Mouse (Mus musculus) forebrain, embryonic 13.5 days (tissue): ENCODE data around the gene Gm9936. TPM values are rescaled to one million over a fixed set of nuclear protein-coding genes. Genes with fewer than 3 reads are reported as not detected.
"Not testable (repeated sequence)": the region's sequence is repeated elsewhere in the genome, so short reads cannot be mapped to it uniquely, and the experiment has no call there.

Source experiments
- ATAC-seq: fragments of 200-750 bp; cut with Nextera tagmentation; 2 replicates; pipeline ENCODE4 v1.8.0; 2017
- H3K27ac ChIP-seq: fragments of 300-500 bp; sonication (generic); 2 replicates; pipeline ENCODE4 v1.5.1; 2015; ENCODE audit warnings: inconsistent platforms, mild to moderate bottlenecking, moderate library complexity
- H3K27me3 ChIP-seq: fragments of 300-500 bp; sonication (generic); 2 replicates; pipeline ENCODE4 v1.6.1; 2015; ENCODE audit warnings: mild to moderate bottlenecking, inconsistent platforms
- H3K36me3 ChIP-seq: fragments of 300-500 bp; sonication (generic); 2 replicates; pipeline ENCODE4 v1.6.1; 2015; ENCODE audit warnings: mild to moderate bottlenecking, inconsistent platforms; ENCODE audit not compliant: poor library complexity, severe bottlenecking
- H3K4me1 ChIP-seq: fragments of 300-500 bp; sonication (generic); 2 replicates; pipeline ENCODE4 v1.6.1; 2015; ENCODE audit warnings: inconsistent platforms
- H3K4me2 ChIP-seq: fragments of 300-500 bp; sonication (generic); 2 replicates; pipeline ENCODE4 v1.6.1; 2015; ENCODE audit warnings: inconsistent platforms, mild to moderate bottlenecking, moderate library complexity
- H3K4me3 ChIP-seq: fragments of 300-500 bp; sonication (generic); 2 replicates; pipeline ENCODE4 v1.5.1; 2015; ENCODE audit warnings: mild to moderate bottlenecking, inconsistent platforms
- H3K9ac ChIP-seq: fragments of 300-500 bp; sonication (generic); 2 replicates; pipeline ENCODE4 v1.6.1; 2015; ENCODE audit warnings: mild to moderate bottlenecking, inconsistent platforms
- H3K9me3 ChIP-seq: fragments of 300-500 bp; sonication (generic); replicated peaks from 2 replicates; pipeline ENCODE4 v1.6.1; 2016; ENCODE audit warnings: inconsistent platforms
- WGBS: fragments of 180-500 bp; shearing (Covaris S2); methylation state at CpG from one replicate; pipeline ENCODE4 v1.1.7; 2015; 5-methylcytosine and 5-hydroxymethylcytosine counted together
- polyA plus RNA-seq: library from polyadenylated mRNA; unstranded; fragments of >200 nt; fragmentation: Nextera tagmentation; extraction: Ambion mirVana; gene quantifications from 2 replicates; pipeline ENCODE4 v1.2.1, GENCODE M21; 2015

Gm9936 gene
- 0.76 and 0.87 TPM in 2 replicates for polyA plus RNA-seq

GRCm38 (mm10) chr5:114858582-114858981 is at the start of gene Gm9936:
Gene Gm9936, minus strand, starts transcription at chr5:114858682.
- Histone ChIP-seq H3K4me1 (peaks cover 3% of the 10 kb centered on the region; the same call in 1 of the 2 replicates), H3K9me3 (no peaks in the 10 kb centered on the region), H3K27ac (no peak within 1 kb of the TSS), H3K27me3 (0 out of 2 replicates have a peak, but pooled peaks cover 4% of the 10 kb centered on the region), H3K4me3 (peak within 1 kb of the TSS; percentile 35), H3K4me2 (peak within 1 kb of the TSS; percentile 70), H3K36me3 (no peaks in the 10 kb centered on the region), H3K9ac (peak within 1 kb of the TSS; percentile 62)
- ATAC-seq = no peak
- whole genome bisulfite sequencing = 86% methylated on average over 12 of the region's 12 CpGs

- 24% methylated on average over 1 of the region's 1 CpGs for WGBS
- no peaks in the 10 kb centered on the region for H3K4me1 ChIP-seq
- H3K9ac ChIP-seq = no peak overlapping the region
- no peak overlapping the region for H3K27ac ChIP-seq
- no peaks in the 10 kb centered on the region for H3K27me3 ChIP-seq
- no peaks in the 10 kb centered on the region for H3K9me3 ChIP-seq
- no peak for ATAC-seq
- no peaks in the 10 kb centered on the region for H3K36me3 ChIP-seq
- H3K4me3 ChIP-seq = no peak overlapping the region
- H3K4me2 ChIP-seq = no peak overlapping the region
These were observed 43.9 kb upstream of the Gm9936 start for GRCm38 (mm10) chr5:114902413-114902812.

GRCm38 (mm10) chr5:114898857-114899256 is 40.4 kb upstream of the Gm9936 start:
- Histone ChIP-seq H3K27me3 (no peaks in the 10 kb centered on the region), H3K9me3 (no peaks in the 10 kb centered on the region), H3K4me3 (no peak overlapping the region), H3K27ac (no peak overlapping the region), H3K4me1 (no peaks in the 10 kb centered on the region), H3K9ac (no peak overlapping the region), H3K4me2 (no peak overlapping the region), H3K36me3 (no peaks in the 10 kb centered on the region)
- WGBS = 88% methylated on average over 7 of the region's 7 CpGs
- ATAC-seq = no peak

GRCm38 (mm10) chr5:114897374-114897793 is 38.9 kb upstream of the Gm9936 start:
- H3K9ac ChIP-seq = no peak overlapping the region
- no peaks in the 10 kb centered on the region for H3K27me3 ChIP-seq
- H3K36me3 ChIP-seq = no peaks in the 10 kb centered on the region
- 0 out of 2 replicates have a peak overlapping the region, but pooled peaks have one; percentile 17 for H3K4me2 ChIP-seq
- no peak overlapping the region for H3K4me3 ChIP-seq
- H3K4me1 ChIP-seq = no peaks in the 10 kb centered on the region
- WGBS = 12% methylated on average over 7 of the region's 7 CpGs
- no peak overlapping the region for H3K27ac ChIP-seq
- no peaks in the 10 kb centered on the region for H3K9me3 ChIP-seq
- ATAC-seq = no peak

GRCm38 (mm10) chr5:114896688-114897373 is 38.3 kb upstream of the Gm9936 start, which contains the start of gene Oasl2:
Gene Oasl2, plus strand, starts transcription at chr5:114896936.
- WGBS = 70% methylated on average over 13 of the region's 13 CpGs
- Histone ChIP-seq H3K4me2 (0 out of 2 replicates have a peak within 1 kb of the TSS, but pooled peaks have one; percentile 17), H3K36me3 (no peaks in the 10 kb centered on the region), H3K4me3 (no peak within 1 kb of the TSS), H3K27me3 (no peaks in the 10 kb centered on the region), H3K27ac (no peak within 1 kb of the TSS), H3K9me3 (no peaks in the 10 kb centered on the region), H3K9ac (no peak within 1 kb of the TSS), H3K4me1 (no peaks in the 10 kb centered on the region)
- no peak for ATAC-seq

GRCm38 (mm10) chr5:114895542-114895941 is 37.1 kb upstream of the Gm9936 start:
- no peak overlapping the region for H3K27ac ChIP-seq
- no peak overlapping the region for H3K9ac ChIP-seq
- H3K4me1 ChIP-seq = no peaks in the 10 kb centered on the region
- H3K36me3 ChIP-seq = no peaks in the 10 kb centered on the region
- H3K4me3 ChIP-seq = no peak overlapping the region
- WGBS = 93% methylated on average over 4 of the region's 4 CpGs
- H3K4me2 ChIP-seq = no peak overlapping the region
- H3K27me3 ChIP-seq = no peaks in the 10 kb centered on the region
- H3K9me3 ChIP-seq = no peaks in the 10 kb centered on the region
- ATAC-seq = no peak

- no peaks in the 10 kb centered on the region for H3K36me3 ChIP-seq
These were observed 30.5 kb upstream of the Gm9936 start for GRCm38 (mm10) chr5:114888995-114889394.

GRCm38 (mm10) chr5:114886801-114887200 is 28.3 kb upstream of the Gm9936 start:
- Histone ChIP-seq H3K27me3 (no peaks in the 10 kb centered on the region), H3K36me3 (no peaks in the 10 kb centered on the region), H3K9me3 (no peaks in the 10 kb centered on the region), H3K9ac (no peak overlapping the region), H3K4me1 (no peaks in the 10 kb centered on the region), H3K4me3 (no peak overlapping the region), H3K27ac (no peak overlapping the region), H3K4me2 (no peak overlapping the region)
- no peak for ATAC-seq
- WGBS = 73% methylated on average over 6 of the region's 6 CpGs

More at GRCm38 (mm10) chr5:114888995-114889394, 30.5 kb upstream of the Gm9936 start:
- no peak overlapping the region for H3K9ac ChIP-seq
- 75% methylated on average over 2 of the region's 2 CpGs for WGBS
- H3K4me2 ChIP-seq = no peak overlapping the region
- no peak for ATAC-seq
- no peaks in the 10 kb centered on the region for H3K4me1 ChIP-seq
- no peak overlapping the region for H3K4me3 ChIP-seq
- no peak overlapping the region for H3K27ac ChIP-seq
- no peaks in the 10 kb centered on the region for H3K9me3 ChIP-seq
- no peaks in the 10 kb centered on the region for H3K27me3 ChIP-seq

- H3K36me3 ChIP-seq = no peaks in the 10 kb centered on the region
- no peak overlapping the region for H3K27ac ChIP-seq
- no peaks in the 10 kb centered on the region for H3K4me1 ChIP-seq
- H3K4me2 ChIP-seq = no peak overlapping the region
- H3K27me3 ChIP-seq = no peaks in the 10 kb centered on the region
- 96% methylated on average over 11 of the region's 11 CpGs for WGBS
- ATAC-seq = no peak
- H3K4me3 ChIP-seq = no peak overlapping the region
- H3K9me3 ChIP-seq = no peaks in the 10 kb centered on the region
- no peak overlapping the region for H3K9ac ChIP-seq
These were observed 24.5 kb upstream of the Gm9936 start for GRCm38 (mm10) chr5:114883022-114883421.

- H3K36me3 ChIP-seq, H3K27ac ChIP-seq, H3K4me2 ChIP-seq, H3K27me3 ChIP-seq, H3K4me3 ChIP-seq, H3K4me1 ChIP-seq, H3K9me3 ChIP-seq, ATAC-seq, H3K9ac ChIP-seq: not testable (repeated sequence)
- WGBS = 95% methylated on average over 7 of the region's 7 CpGs
These were observed 23.8 kb upstream of the Gm9936 start for GRCm38 (mm10) chr5:114882319-114882718.

- H3K27ac ChIP-seq = no peak overlapping the region
- peaks cover 16% of the 10 kb centered on the region for H3K4me1 ChIP-seq
- H3K9ac ChIP-seq = no peak overlapping the region
- H3K4me2 ChIP-seq = no peak overlapping the region
- H3K36me3 ChIP-seq = no peaks in the 10 kb centered on the region
- no peaks in the 10 kb centered on the region for H3K27me3 ChIP-seq
- no peak overlapping the region for H3K4me3 ChIP-seq
- WGBS = 77% methylated on average over 13 of the region's 13 CpGs
- no peaks in the 10 kb centered on the region for H3K9me3 ChIP-seq
- ATAC-seq = no peak
These were observed 20.9 kb upstream of the Gm9936 start for GRCm38 (mm10) chr5:114879399-114879798.

GRCm38 (mm10) chr5:114877487-114877886 is 19.0 kb upstream of the Gm9936 start:
- no peak overlapping the region for H3K27ac ChIP-seq
- no peak overlapping the region for H3K9ac ChIP-seq
- no peak overlapping the region for H3K4me3 ChIP-seq
- H3K4me2 ChIP-seq = no peak overlapping the region
- no peak for ATAC-seq
- no peaks in the 10 kb centered on the region for H3K36me3 ChIP-seq
- no peaks in the 10 kb centered on the region for H3K9me3 ChIP-seq
- 69% methylated on average over 7 of the region's 7 CpGs for WGBS
- H3K27me3 ChIP-seq = no peaks in the 10 kb centered on the region
- H3K4me1 ChIP-seq = peaks cover 16% of the 10 kb centered on the region

- Histone ChIP-seq H3K4me3 (no peak overlapping the region), H3K27ac (no peak overlapping the region), H3K27me3 (no peaks in the 10 kb centered on the region), H3K9me3 (no peaks in the 10 kb centered on the region), H3K9ac (no peak overlapping the region), H3K4me2 (no peak overlapping the region), H3K36me3 (no peaks in the 10 kb centered on the region), H3K4me1 (peaks cover 16% of the 10 kb centered on the region)
- no peak for ATAC-seq
- 12% methylated on average over 6 of the region's 6 CpGs for WGBS
These were observed 17.8 kb upstream of the Gm9936 start for GRCm38 (mm10) chr5:114876331-114876730.
